Mouse (Mus musculus) bone marrow macrophage, adult 2 months (primary cell): ENCODE measurements at regions not wholly inside any gene's neighbourhood (a gene's known extent, or its start where the extent isn't known, plus 50 kb on each side); places are given as distances from the start of the nearest gene placed in this dataset.

Source experiments
- CTCF ChIP-seq: IDR thresholded peaks from 2 replicates; pipeline ENCODE4 v1.5.1; 2012; ENCODE audit warnings: low read depth, mild to moderate bottlenecking, low read length, moderate library complexity
- POLR2A ChIP-seq: IDR thresholded peaks from 2 replicates; pipeline ENCODE4 v1.6.1; 2012; ENCODE audit warnings: mild to moderate bottlenecking, low read depth, low read length, borderline replicate concordance

DNA sequence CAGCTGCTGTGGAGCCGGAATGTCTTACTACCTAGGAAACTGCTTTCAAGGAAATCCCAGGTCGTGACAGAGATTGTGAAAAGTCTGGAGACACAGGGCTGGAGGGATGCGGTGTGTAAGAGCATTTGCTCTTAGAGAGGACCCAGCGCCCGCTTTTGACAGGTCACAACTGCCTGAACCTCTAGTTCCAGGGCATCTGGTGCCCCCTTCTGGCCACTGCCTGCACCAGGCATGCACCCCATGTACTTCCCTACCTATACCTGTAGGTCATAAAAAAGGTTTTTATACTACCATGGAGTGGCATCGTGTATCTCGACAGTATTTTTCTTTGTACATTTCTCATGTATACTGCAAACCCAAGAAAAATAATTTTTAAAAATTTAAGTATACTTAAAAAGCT lies 314.0 kb downstream of the Bbx start:
- TF ChIP-seq CTCF: peak; percentile 35; the same call in 1 of the 2 replicates
- TF ChIP-seq POLR2A: no peak
